Mouse (Mus musculus): ENCODE measurements around the gene Tas2r119. TPM values are rescaled to one million over a fixed set of nuclear protein-coding genes. Genes with fewer than 3 reads are reported as not detected.

Gene Tas2r119
- polyA plus RNA-seq, 1 experiment = not detected

- Histone ChIP-seq H3K36me3 (ENCODE audit: control insufficient read depth, insufficient read depth, low read length) (no peaks in the 10 kb centered on the region), H3K4me1 (ENCODE audit: control insufficient read depth, insufficient read depth, insufficient read length) (no peaks in the 10 kb centered on the region), H3K27ac (ENCODE audit: insufficient read depth, low read length) (no peak overlapping the region), H3K4me3 (ENCODE audit: extremely low read depth, insufficient read depth, insufficient read length) (no peak overlapping the region), H3K27me3 (ENCODE audit: control insufficient read depth, insufficient read depth, low read length) (no peaks in the 10 kb centered on the region)
- TF ChIP-seq POLR2A (IDR thresholded peaks at IDR 0.05; ENCODE audit: low read depth, low read length) = no peak
- TF ChIP-seq CTCF (IDR thresholded peaks at IDR 0.05; ENCODE audit: extremely low read depth, insufficient read depth, insufficient read length, insufficient replicate concordance) = no peak
- no peak for DNase-seq (ENCODE audit: low read depth in 1 of 2, low spot score in 2 of 2)
Measured at GRCm38 (mm10) chr15:32160281-32160680, 16.8 kb upstream of the Tas2r119 start.

- DNase-seq (ENCODE audit: low read depth in 1 of 2, low spot score in 2 of 2) = no peak
- Histone ChIP-seq H3K4me3 (ENCODE audit: extremely low read depth, insufficient read depth, insufficient read length) (no peak overlapping the region), H3K4me1 (ENCODE audit: control insufficient read depth, insufficient read depth, insufficient read length) (no peaks in the 10 kb centered on the region), H3K27me3 (ENCODE audit: control insufficient read depth, insufficient read depth, low read length) (no peaks in the 10 kb centered on the region), H3K36me3 (ENCODE audit: control insufficient read depth, insufficient read depth, low read length) (no peaks in the 10 kb centered on the region), H3K27ac (ENCODE audit: insufficient read depth, low read length) (no peak overlapping the region)
- WGBS = 68% methylated on average over 6 of the region's 6 CpGs
- TF ChIP-seq POLR2A (IDR thresholded peaks at IDR 0.05; ENCODE audit: low read depth, low read length) (no peak), CTCF (IDR thresholded peaks at IDR 0.05; ENCODE audit: extremely low read depth, insufficient read depth, insufficient read length, insufficient replicate concordance) (no peak)
Measured at GRCm38 (mm10) chr15:32171764-32172163, 5.3 kb upstream of the Tas2r119 start.

GRCm38 (mm10) chr15:32172175-32172987 is 4.7 kb upstream of the Tas2r119 start:
- Histone ChIP-seq H3K36me3 (ENCODE audit: control insufficient read depth, insufficient read depth, low read length) (no peaks in the 10 kb centered on the region), H3K4me1 (ENCODE audit: control insufficient read depth, insufficient read depth, insufficient read length) (no peaks in the 10 kb centered on the region), H3K4me3 (ENCODE audit: extremely low read depth, insufficient read depth, insufficient read length) (no peak overlapping the region), H3K27ac (ENCODE audit: insufficient read depth, low read length) (no peak overlapping the region), H3K27me3 (ENCODE audit: control insufficient read depth, insufficient read depth, low read length) (no peaks in the 10 kb centered on the region)
- WGBS = 74% methylated on average over 9 of the region's 9 CpGs
- no peak for DNase-seq (ENCODE audit: low read depth in 1 of 2, low spot score in 2 of 2)
- TF ChIP-seq POLR2A (IDR thresholded peaks at IDR 0.05; ENCODE audit: low read depth, low read length) = no peak
- TF ChIP-seq CTCF (IDR thresholded peaks at IDR 0.05; ENCODE audit: extremely low read depth, insufficient read depth, insufficient read length, insufficient replicate concordance) = no peak

GRCm38 (mm10) chr15:32172988-32173329 is 4.1 kb upstream of the Tas2r119 start:
- H3K36me3 ChIP-seq (ENCODE audit: control insufficient read depth, insufficient read depth, low read length) = no peaks in the 10 kb centered on the region
- no peak for DNase-seq (ENCODE audit: low read depth in 1 of 2, low spot score in 2 of 2)
- H3K27ac ChIP-seq (ENCODE audit: insufficient read depth, low read length) = no peak overlapping the region
- H3K4me3 ChIP-seq (ENCODE audit: extremely low read depth, insufficient read depth, insufficient read length) = no peak overlapping the region
- WGBS = 85% methylated on average over 2 of the region's 2 CpGs
- H3K27me3 ChIP-seq (ENCODE audit: control insufficient read depth, insufficient read depth, low read length) = no peaks in the 10 kb centered on the region
- TF ChIP-seq POLR2A (IDR thresholded peaks at IDR 0.05; ENCODE audit: low read depth, low read length) = no peak
- TF ChIP-seq CTCF (IDR thresholded peaks at IDR 0.05; ENCODE audit: extremely low read depth, insufficient read depth, insufficient read length, insufficient replicate concordance) = no peak
- no peaks in the 10 kb centered on the region for H3K4me1 ChIP-seq (ENCODE audit: control insufficient read depth, insufficient read depth, insufficient read length)

DNA sequence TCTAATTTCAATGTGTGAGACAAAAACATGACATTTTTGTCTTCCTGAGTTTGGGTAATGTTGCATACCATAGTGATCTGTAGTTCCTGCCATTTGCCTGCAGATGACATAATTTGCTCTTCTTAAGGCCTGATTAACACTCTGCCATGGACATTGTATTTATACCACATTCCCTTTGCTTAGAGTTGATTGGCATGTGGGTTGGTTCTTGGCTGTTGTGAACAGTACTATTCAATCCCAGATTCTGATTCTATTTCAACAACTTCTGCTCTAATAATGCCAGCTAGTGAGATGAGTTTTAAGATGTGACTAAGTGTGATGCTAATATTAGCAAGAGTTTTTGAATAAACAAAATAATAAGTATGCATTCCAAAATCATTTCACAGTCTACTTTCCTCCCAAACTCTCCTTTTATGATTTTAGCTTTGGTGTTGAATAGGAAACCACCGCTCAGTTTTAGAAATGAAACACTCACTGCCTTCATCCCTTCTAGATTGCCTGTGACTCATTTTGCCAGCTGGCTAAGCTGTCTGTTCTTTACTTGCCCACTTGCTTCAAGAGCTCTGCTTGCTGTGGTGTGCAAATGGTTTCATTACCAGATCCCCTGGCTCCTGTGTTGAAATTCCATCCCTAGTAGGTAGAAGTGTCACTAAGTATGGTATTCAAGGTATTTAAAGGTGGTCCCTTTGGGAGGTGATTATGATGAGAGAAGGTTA is 3.1 kb downstream of the Tas2r119 start:
- no peak for DNase-seq (ENCODE audit: low read depth in 1 of 2, low spot score in 2 of 2)
- no peak overlapping the region for H3K4me3 ChIP-seq (ENCODE audit: extremely low read depth, insufficient read depth, insufficient read length)
- no peak overlapping the region for H3K27ac ChIP-seq (ENCODE audit: insufficient read depth, low read length)
- H3K36me3 ChIP-seq (ENCODE audit: control insufficient read depth, insufficient read depth, low read length) = no peaks in the 10 kb centered on the region
- no peaks in the 10 kb centered on the region; the same call in 1 of the 2 replicates for H3K27me3 ChIP-seq (ENCODE audit: control insufficient read depth, insufficient read depth, low read length)
- H3K4me1 ChIP-seq (ENCODE audit: control insufficient read depth, insufficient read depth, insufficient read length) = no peaks in the 10 kb centered on the region
- WGBS = 91% methylated on average over 1 of the region's 1 CpGs
- TF ChIP-seq CTCF (IDR thresholded peaks at IDR 0.05; ENCODE audit: extremely low read depth, insufficient read depth, insufficient read length, insufficient replicate concordance) (no peak), POLR2A (IDR thresholded peaks at IDR 0.05; ENCODE audit: low read depth, low read length) (no peak)

DNA sequence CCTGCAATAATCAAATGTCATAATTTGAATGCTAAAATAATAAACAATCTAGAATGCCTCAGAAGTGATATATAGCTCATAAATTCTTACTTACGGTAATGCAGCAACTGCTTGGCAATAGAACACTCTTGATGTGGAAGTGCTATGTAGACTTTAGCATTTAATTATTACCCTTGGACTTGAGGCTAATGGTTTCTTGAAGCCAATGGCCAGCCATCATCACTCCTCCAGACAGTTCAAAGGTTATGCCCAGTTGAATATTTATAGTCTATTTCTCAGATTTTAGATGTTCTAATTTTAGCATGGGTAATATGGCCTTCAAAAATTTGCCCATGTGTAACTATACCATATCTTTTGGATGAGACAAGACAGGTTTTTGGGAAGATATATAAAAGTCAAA is 4.9 kb downstream of the Tas2r119 start:
- TF ChIP-seq CTCF (IDR thresholded peaks at IDR 0.05; ENCODE audit: extremely low read depth, insufficient read depth, insufficient read length, insufficient replicate concordance) = no peak
- TF ChIP-seq POLR2A (IDR thresholded peaks at IDR 0.05; ENCODE audit: low read depth, low read length) = no peak
- Histone ChIP-seq H3K36me3 (ENCODE audit: control insufficient read depth, insufficient read depth, low read length) (no peaks in the 10 kb centered on the region), H3K4me3 (ENCODE audit: extremely low read depth, insufficient read depth, insufficient read length) (no peak overlapping the region), H3K27ac (ENCODE audit: insufficient read depth, low read length) (no peak overlapping the region), H3K27me3 (ENCODE audit: control insufficient read depth, insufficient read depth, low read length) (no peaks in the 10 kb centered on the region; the same call in 1 of the 2 replicates), H3K4me1 (ENCODE audit: control insufficient read depth, insufficient read depth, insufficient read length) (no peaks in the 10 kb centered on the region)
- DNase-seq (ENCODE audit: low read depth in 1 of 2, low spot score in 2 of 2) = no peak
- WGBS = 97% methylated on average over 1 of the region's 1 CpGs

- no peaks in the 10 kb centered on the region; the same call in 1 of the 2 replicates for H3K27me3 ChIP-seq (ENCODE audit: control insufficient read depth, insufficient read depth, low read length)
- no peak overlapping the region for H3K27ac ChIP-seq (ENCODE audit: insufficient read depth, low read length)
- no peaks in the 10 kb centered on the region for H3K36me3 ChIP-seq (ENCODE audit: control insufficient read depth, insufficient read depth, low read length)
- no peak for DNase-seq (ENCODE audit: low read depth in 1 of 2, low spot score in 2 of 2)
- no peak overlapping the region for H3K4me3 ChIP-seq (ENCODE audit: extremely low read depth, insufficient read depth, insufficient read length)
- H3K4me1 ChIP-seq (ENCODE audit: control insufficient read depth, insufficient read depth, insufficient read length) = no peaks in the 10 kb centered on the region
- TF ChIP-seq CTCF (IDR thresholded peaks at IDR 0.05; ENCODE audit: extremely low read depth, insufficient read depth, insufficient read length, insufficient replicate concordance) (no peak), POLR2A (IDR thresholded peaks at IDR 0.05; ENCODE audit: low read depth, low read length) (no peak)
Measured at GRCm38 (mm10) chr15:32184964-32185363, 7.9 kb downstream of the Tas2r119 start.
